20 mouse cellular contexts compared by ENCODE assay signal in the genomic region with DNA sequence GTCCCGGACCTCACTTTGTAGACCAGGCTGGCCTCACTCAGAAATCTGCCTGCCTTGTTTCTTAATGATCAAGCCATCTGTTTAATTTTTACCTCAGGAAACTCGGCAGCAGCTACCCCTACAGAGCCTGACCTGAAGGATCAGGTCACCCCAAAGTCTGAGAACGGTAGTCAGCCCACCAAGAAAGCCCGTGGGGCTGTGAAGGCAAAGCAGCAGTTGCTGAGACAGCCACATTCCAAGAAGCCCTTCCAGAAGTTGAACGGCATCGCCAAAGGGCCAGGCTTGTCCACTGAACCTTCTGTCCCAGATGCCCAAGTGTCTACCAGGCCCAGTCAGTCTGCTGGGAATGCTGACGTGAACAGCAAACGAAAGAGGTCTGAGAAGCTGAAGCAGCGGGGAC. TPM values are rescaled to one million over a fixed set of nuclear protein-coding genes. Genes with fewer than 3 reads are reported as not detected.
DNase-seq lines count a peak whose midpoint lies in the region; ATAC-seq and TF ChIP-seq lines count a peak whose summit lies in the region.
"Had no signal": no experiment of that assay in that cellular context is flagged by ENCODE, and none has a peak within 500 bp of the region (broad histone marks: within the 10 kb centered on the region; RNA-seq: fewer than 3 reads in every experiment).

No protein-coding gene starts in this region.

- H3K36me3 ChIP-seq in CH12.LX (replicated peaks in 1 of 2; ENCODE audit: control insufficient read depth in 1 of 2, insufficient read depth in 1 of 2, low read length in 1 of 2), result peaks cover 53 to 76% of the 10 kb centered on the region in 2 experiments
- peaks cover 76% of the 10 kb centered on the region for H3K36me3 ChIP-seq in limb, embryonic 10.5 days

- no peak for TF ChIP-seq CTCF in CH12.LX (conservative IDR thresholded peaks at IDR 0.05 in 1 of 2, IDR thresholded peaks at IDR 0.05 in 1 of 2; ENCODE audit: low read depth in 2 of 2, low read length in 2 of 2)

- in situ Hi-C loops in CH12.LX (cut with MboI; ENCODE audit: low pct_ligation_motif_present, low pct_unique_long_range_greater_than_20kb, low sequenced_read_pairs), result no loop called here

- no peak overlapping the region for H3K4me3 ChIP-seq in CH12.LX (replicated peaks in 1 of 3; ENCODE audit: low read depth in 2 of 3, low read length in 2 of 3, poor library complexity in 1 of 3)
- H3K4me3 ChIP-seq in limb, embryonic 10.5 days, result no peak overlapping the region
- H3K4me3 ChIP-seq: heart, adult 2 months; hindbrain, embryonic 12.5 days; left cerebral cortex, adult 2 months; limb, embryonic 13.5 days had no signal

- peaks cover 18% of the 10 kb centered on the region for H3K79me2 ChIP-seq in CH12.LX (replicated peaks; ENCODE audit: control insufficient read depth, extremely low read depth, insufficient read depth, poor library complexity, severe bottlenecking)

- dilution Hi-C loops in CH12.LX (cut with MboI; ENCODE audit: extremely low pct_ligation_motif_present, extremely low pct_unique_long_range_greater_than_20kb, low sequenced_read_pairs), result no loop called here

- TF ChIP-seq POLR2A in CH12.LX (IDR thresholded peaks at IDR 0.05; ENCODE audit: low read depth, low read length), result no peak; the same call in 1 of the 2 replicates

- WGBS in limb, embryonic 10.5 days, result 90% methylated on average over 9 of the region's 9 CpGs

- no peak for TF ChIP-seq RAD21 in CH12.LX (IDR thresholded peaks at IDR 0.05; ENCODE audit: low read depth, low read length)

- TF ChIP-seq EP300 in CH12.LX (IDR thresholded peaks at IDR 0.05; ENCODE audit: low read length), result no peak

- no peak for ATAC-seq in erythroid progenitor cell, adult 5-6 weeks (replicated peaks; ENCODE audit: low FRiP score, poor library complexity, severe bottlenecking)
- ATAC-seq: CD4-positive, CD25-positive, alpha-beta regulatory T cell, adult 4 months had no signal

- H3K9me3 ChIP-seq in CH12.LX (replicated peaks; ENCODE audit: low read length), result no peaks in the 10 kb centered on the region
- H3K9me3 ChIP-seq in limb, embryonic 10.5 days (replicated peaks), result no peaks in the 10 kb centered on the region
- H3K9me3 ChIP-seq: hindbrain, embryonic 12.5 days; limb, embryonic 13.5 days had no signal

- peaks cover 9 to 41% of the 10 kb centered on the region in 2 experiments for H3K4me1 ChIP-seq in CH12.LX (ENCODE audit: control insufficient read depth in 1 of 2, insufficient read depth in 2 of 2)
- peaks cover 50% of the 10 kb centered on the region for H3K4me1 ChIP-seq in limb, embryonic 10.5 days

- H3K9ac ChIP-seq in CH12.LX (ENCODE audit: insufficient read depth, low read depth), result no peak overlapping the region
- H3K9ac ChIP-seq: hindbrain, embryonic 12.5 days; limb, embryonic 13.5 days had no signal

- H3K27ac ChIP-seq in CH12.LX (ENCODE audit: insufficient read depth, low read depth), result peak overlapping the region; percentile 42; the same call in 1 of the 2 replicates
- H3K27ac ChIP-seq in limb, embryonic 10.5 days, result 0 out of 2 replicates have a peak overlapping the region, but pooled peaks have one; percentile 93
- H3K27ac ChIP-seq: heart, adult 2 months had no signal

- peak; percentile 41 for DNase-seq in cerebellum, adult 9-11 months
- no peak for DNase-seq in cerebellum, postnatal 14 days
- DNase-seq in kidney, adult 9 months, result peak; percentile 60
- no peak for DNase-seq in kidney, postnatal 4 days
- no peak for DNase-seq in CH12.LX (ENCODE audit: extremely low read depth)
- no peak for DNase-seq in limb, embryonic 10.5 days (ENCODE audit: low spot score)
- DNase-seq in lung, postnatal 14 days, result no peak
- DNase-seq: adrenal gland, postnatal 10 days; cerebellum, adult 11 months; cerebellum, postnatal 36 days; gastrocnemius, adult 2 months; heart, adult 2 months; lung, adult 2 months; lung, postnatal 4 days; right cerebral cortex, postnatal 25 days had no signal

- no peak overlapping the region for H3K4me2 ChIP-seq in CH12.LX (ENCODE audit: insufficient read depth, low read depth, poor library complexity, severe bottlenecking)

- no peaks in the 10 kb centered on the region for H3K27me3 ChIP-seq in CH12.LX (replicated peaks)
- H3K27me3 ChIP-seq in limb, embryonic 10.5 days (ENCODE audit: low read depth, poor library complexity, severe bottlenecking), result no peaks in the 10 kb centered on the region
- H3K27me3 ChIP-seq: hindbrain, embryonic 12.5 days; limb, embryonic 13.5 days had no signal

TF ChIP-seq in CH12.LX, 34 proteins besides CTCF, POLR2A, EP300 and RAD21:
- TF ChIP-seq MEF2A (IDR thresholded peaks at IDR 0.05; ENCODE audit: borderline replicate concordance, low read depth, low read length), result no peak
- TF ChIP-seq POLR2AphosphoS2 (IDR thresholded peaks at IDR 0.05; ENCODE audit: low read depth, low read length), result no peak
- no peak for TF ChIP-seq NRF1 (IDR thresholded peaks at IDR 0.05; ENCODE audit: low read depth, low read length)
- TF ChIP-seq PAX5 (IDR thresholded peaks at IDR 0.05; ENCODE audit: low read length), result no peak
- no peak for TF ChIP-seq E2F4 (IDR thresholded peaks at IDR 0.05; ENCODE audit: insufficient replicate concordance, low read depth, low read length)
- TF ChIP-seq BHLHE40 (IDR thresholded peaks at IDR 0.05; ENCODE audit: low read depth, low read length), result no peak
- no peak for TF ChIP-seq ETS1 (conservative IDR thresholded peaks at IDR 0.05; ENCODE audit: low read depth, low read length)
- no peak for TF ChIP-seq SIN3A (IDR thresholded peaks at IDR 0.05; ENCODE audit: low read length)

RNA-seq across cellular contexts. Expression of a gene that starts 1.1 kb away (rescaled TPM):
- total RNA-seq in CH12.LX (2012; rRNA removed) (6.7 and 7.6 TPM in 2 replicates), CH12.LX (2014; rRNA removed) (3.3 and 4.0 TPM in 2 replicates)
- polyA plus RNA-seq in CH12.LX (2012; ENCODE audit: insufficient read length, low read depth), result 7.0 and 8.2 TPM in 2 replicates
- polyA plus RNA-seq in limb, embryonic 10.5 days (2016; fragmentation: Nextera tagmentation; extraction: Ambion mirVana), result 10.9 and 15.5 TPM in 2 replicates
- 5.9 and 11.5 TPM in 2 replicates for total RNA-seq in erythroid progenitor cell, adult 5-6 weeks (2015; ENCODE audit: low replicate concordance)
- 9.7 and 15.7 TPM in 2 replicates for total RNA-seq in erythroid progenitor cell, adult 5-6 weeks (2017; ENCODE audit: low replicate concordance)

RNA-seq across cellular contexts. Expression of a gene that starts 12.2 kb away (rescaled TPM):
- total RNA-seq in CH12.LX (2012; rRNA removed) (128 and 188 TPM in 2 replicates), CH12.LX (2014; rRNA removed) (154 TPM in 2 replicates)
- polyA plus RNA-seq in CH12.LX (2012; ENCODE audit: insufficient read length, low read depth), result 175 and 179 TPM in 2 replicates
- polyA plus RNA-seq in limb, embryonic 10.5 days (2016; fragmentation: Nextera tagmentation; extraction: Ambion mirVana), result 94.6 and 119 TPM in 2 replicates
- total RNA-seq in erythroid progenitor cell, adult 5-6 weeks (2015; ENCODE audit: low replicate concordance), result 6.7 and 17.3 TPM in 2 replicates
- 5.7 and 8.9 TPM in 2 replicates for total RNA-seq in erythroid progenitor cell, adult 5-6 weeks (2017; ENCODE audit: low replicate concordance)

RNA-seq across cellular contexts. Expression of a gene that starts 22.4 kb away (rescaled TPM):
- total RNA-seq in CH12.LX (2012; rRNA removed) (2,085 and 2,925 TPM in 2 replicates), CH12.LX (2014; rRNA removed) (1,576 and 2,268 TPM in 2 replicates)
- polyA plus RNA-seq in CH12.LX (2012; ENCODE audit: insufficient read length, low read depth), result 2,269 and 2,654 TPM in 2 replicates
- 2,585 and 3,112 TPM in 2 replicates for polyA plus RNA-seq in limb, embryonic 10.5 days (2016; fragmentation: Nextera tagmentation; extraction: Ambion mirVana)
- total RNA-seq in erythroid progenitor cell, adult 5-6 weeks (2015; ENCODE audit: low replicate concordance), result 683 and 752 TPM in 2 replicates
- 153 and 228 TPM in 2 replicates for total RNA-seq in erythroid progenitor cell, adult 5-6 weeks (2017; ENCODE audit: low replicate concordance)

RNA-seq across cellular contexts. Expression of a gene that starts 47.6 kb away (rescaled TPM):
- total RNA-seq in CH12.LX (2012; rRNA removed) (140 and 147 TPM in 2 replicates), CH12.LX (2014; rRNA removed) (78.3 and 79.6 TPM in 2 replicates)
- 263 and 301 TPM in 2 replicates for polyA plus RNA-seq in CH12.LX (2012; ENCODE audit: insufficient read length, low read depth)
- 285 and 288 TPM in 2 replicates for polyA plus RNA-seq in limb, embryonic 10.5 days (2016; fragmentation: Nextera tagmentation; extraction: Ambion mirVana)
- total RNA-seq in erythroid progenitor cell, adult 5-6 weeks (2015; ENCODE audit: low replicate concordance), result 953 and 1,019 TPM in 2 replicates
- total RNA-seq in erythroid progenitor cell, adult 5-6 weeks (2017; ENCODE audit: low replicate concordance), result 924 and 1,011 TPM in 2 replicates

RNA-seq across cellular contexts. Expression of a gene that starts 47.7 kb away (rescaled TPM):
- total RNA-seq in CH12.LX (2012; rRNA removed) (120 and 153 TPM in 2 replicates), CH12.LX (2014; rRNA removed) (152 and 184 TPM in 2 replicates)
- polyA plus RNA-seq in CH12.LX (2012; ENCODE audit: insufficient read length, low read depth), result 161 and 171 TPM in 2 replicates
- polyA plus RNA-seq in limb, embryonic 10.5 days (2016; fragmentation: Nextera tagmentation; extraction: Ambion mirVana), result 213 and 231 TPM in 2 replicates
- 63.3 and 85.8 TPM in 2 replicates for total RNA-seq in erythroid progenitor cell, adult 5-6 weeks (2015; ENCODE audit: low replicate concordance)
- 64.1 and 65.3 TPM in 2 replicates for total RNA-seq in erythroid progenitor cell, adult 5-6 weeks (2017; ENCODE audit: low replicate concordance)

Comparison
In these comparisons a context has a peak if more than half of its experiments do, and no peak if none do; other contexts are left out.
1. DNase-seq: peak in cerebellum, adult 9-11 months (single experiment) and kidney, adult 9 months (single experiment); none in cerebellum, postnatal 14 days (0 of 2), kidney, postnatal 4 days (0 of 2), CH12.LX (single experiment), limb, embryonic 10.5 days (single experiment) and lung, postnatal 14 days (single experiment).
2. RNA of a gene that starts 12.2 kb away (total RNA-seq): 128 to 188 TPM in CH12.LX; 5.7 to 17.3 TPM in erythroid progenitor cell, adult 5-6 weeks; every median in the first group is over 4 times any median in the second.